Mouse (Mus musculus): ENCODE results near the gene Traf2.

Gene Traf2

DNA sequence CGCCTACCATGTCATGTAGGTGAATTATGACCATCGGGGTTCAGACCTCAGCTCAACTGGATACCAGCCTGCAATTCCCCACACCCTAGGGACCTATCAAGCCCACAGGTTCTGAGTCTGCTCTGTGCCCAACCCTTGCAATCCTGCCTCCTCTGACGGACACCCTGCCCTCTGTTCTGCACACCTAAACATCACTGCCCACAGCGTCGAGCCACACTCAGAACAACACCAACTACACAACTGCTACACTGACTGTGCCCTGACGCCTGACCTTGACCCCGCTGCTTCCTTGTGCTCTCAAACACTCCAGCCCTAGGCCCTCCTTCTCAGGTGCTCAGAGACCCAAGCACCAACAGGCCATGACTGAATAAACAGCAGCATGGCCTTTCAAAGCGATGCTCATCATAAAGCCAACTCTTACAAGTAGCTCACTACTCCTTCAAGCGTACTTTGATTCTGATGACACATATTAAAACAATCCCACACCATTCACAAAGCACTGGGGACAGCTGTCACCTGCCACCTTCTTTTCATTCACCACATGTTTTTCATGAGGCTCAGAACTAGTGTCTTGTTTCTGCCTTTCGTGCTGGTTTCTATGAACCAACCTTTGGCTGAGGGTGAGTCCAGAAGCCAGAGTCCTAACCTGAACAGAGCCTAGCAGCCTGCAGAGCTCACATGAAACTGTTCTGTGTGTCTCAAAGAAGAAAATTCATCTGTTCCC lies 4.9 kb downstream of the Traf2 start:
- peak in 1 of 2 experiments; percentile 59 for DNase-seq

DNA sequence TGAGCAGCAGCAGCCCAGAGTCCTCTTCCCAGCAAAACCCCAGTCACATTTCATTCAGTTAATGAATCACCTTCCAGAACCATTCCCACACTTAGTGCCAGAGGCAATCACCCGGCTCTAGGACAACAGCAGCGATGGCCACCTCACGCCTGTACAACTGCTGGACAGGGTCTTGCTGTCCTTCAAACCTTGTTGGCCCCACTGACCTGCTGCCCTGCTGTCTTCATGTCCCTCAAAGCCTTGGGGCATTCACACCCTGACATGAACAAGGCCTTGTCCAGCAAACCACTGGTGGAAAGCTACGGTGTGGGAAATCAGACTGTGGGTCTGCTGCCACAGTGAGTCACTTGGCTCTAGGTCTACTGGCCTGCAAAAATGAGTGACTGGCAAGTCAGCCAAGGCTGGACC lies 6.2 kb downstream of the Traf2 start:
- peak; percentile 34 to 71 for DNase-seq

DNA sequence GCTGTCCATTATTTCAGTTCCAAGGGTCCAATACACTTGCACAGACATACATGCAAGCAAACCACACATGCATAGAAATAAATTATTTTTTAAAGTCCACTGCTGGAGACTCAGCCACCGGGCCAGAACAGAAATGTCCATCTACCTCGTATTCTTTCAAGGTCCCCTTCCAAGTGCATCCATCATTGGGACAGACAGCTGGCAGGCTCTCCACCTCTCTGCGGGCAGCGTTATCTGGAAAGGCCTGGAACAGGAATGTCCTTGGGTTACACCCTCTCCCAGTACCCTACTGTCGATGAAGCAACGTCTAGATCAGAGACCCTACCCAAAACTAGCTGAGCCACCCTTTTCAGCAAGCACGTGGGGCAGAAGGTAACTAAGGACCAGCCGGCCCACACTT lies 10.2 kb downstream of the Traf2 start:
- no peak for DNase-seq

DNA sequence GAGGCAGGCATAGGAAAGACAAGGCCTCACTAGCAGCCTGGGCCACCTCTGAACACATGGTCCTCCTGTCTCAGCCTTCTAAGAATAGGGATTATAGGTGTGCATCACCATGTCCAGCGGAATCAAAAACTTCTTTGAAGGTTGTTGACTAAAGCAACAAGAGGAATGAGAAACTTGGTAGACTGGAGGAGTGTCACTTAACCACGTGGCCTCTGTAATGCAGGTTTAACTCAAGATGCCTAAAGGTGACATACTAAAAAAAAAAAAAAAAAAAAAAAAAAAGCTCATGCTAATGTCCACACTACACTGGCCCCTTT lies 11.9 kb downstream of the Traf2 start:
- no peak for DNase-seq

DNA sequence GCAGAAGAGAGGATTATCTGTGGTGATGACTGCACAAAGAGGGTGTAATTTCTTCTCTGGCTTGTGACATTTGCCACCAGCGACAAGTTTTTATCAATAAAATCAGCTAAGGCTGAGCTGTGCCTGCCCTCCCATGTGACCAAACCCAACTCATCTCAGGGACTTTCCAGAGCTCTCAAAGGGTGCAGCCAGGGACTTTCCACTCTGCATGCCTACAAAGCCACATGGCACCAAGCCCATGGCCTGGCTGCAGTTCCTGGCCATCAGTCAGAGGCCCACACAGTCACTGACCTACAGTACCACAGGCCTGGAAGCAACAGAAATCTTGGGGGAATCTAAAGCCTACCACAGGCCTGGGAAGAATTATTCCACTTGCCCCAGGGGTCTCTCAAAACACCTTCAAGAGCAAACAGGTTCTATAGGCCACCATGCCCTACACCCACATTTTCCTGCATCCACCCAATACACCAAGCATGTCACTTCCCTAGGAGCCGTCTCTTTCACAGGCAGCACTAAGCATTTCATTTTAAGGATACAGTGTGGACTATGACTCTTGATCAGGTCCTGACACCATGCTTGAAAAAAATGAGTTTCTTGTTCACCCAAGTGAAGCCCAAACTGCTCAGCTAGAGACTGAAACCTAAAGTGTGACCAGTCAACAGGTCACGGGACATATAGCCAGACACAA lies 12.4 kb downstream of the Traf2 start:
- peak; percentile 82 to 89 for DNase-seq

DNA sequence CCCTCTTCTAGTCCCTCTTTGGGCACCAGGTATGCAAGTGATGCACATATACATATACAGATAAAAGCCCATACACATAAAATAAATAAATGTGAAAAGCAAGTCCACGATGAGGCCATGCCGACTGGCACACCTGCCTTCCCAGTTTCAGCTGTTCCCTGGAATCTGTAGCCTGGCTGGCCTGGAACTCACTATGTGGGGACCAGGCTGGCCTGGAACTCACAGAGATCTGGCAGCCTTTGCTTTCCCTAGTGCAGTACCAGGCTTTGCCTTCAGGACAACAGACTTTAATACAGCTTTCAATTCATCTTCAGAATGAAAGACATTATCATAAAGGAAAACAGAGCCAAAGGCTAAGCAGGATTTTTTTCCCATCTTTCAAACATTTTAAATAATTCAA lies 13.0 kb downstream of the Traf2 start:
- DNase-seq = no peak

DNA sequence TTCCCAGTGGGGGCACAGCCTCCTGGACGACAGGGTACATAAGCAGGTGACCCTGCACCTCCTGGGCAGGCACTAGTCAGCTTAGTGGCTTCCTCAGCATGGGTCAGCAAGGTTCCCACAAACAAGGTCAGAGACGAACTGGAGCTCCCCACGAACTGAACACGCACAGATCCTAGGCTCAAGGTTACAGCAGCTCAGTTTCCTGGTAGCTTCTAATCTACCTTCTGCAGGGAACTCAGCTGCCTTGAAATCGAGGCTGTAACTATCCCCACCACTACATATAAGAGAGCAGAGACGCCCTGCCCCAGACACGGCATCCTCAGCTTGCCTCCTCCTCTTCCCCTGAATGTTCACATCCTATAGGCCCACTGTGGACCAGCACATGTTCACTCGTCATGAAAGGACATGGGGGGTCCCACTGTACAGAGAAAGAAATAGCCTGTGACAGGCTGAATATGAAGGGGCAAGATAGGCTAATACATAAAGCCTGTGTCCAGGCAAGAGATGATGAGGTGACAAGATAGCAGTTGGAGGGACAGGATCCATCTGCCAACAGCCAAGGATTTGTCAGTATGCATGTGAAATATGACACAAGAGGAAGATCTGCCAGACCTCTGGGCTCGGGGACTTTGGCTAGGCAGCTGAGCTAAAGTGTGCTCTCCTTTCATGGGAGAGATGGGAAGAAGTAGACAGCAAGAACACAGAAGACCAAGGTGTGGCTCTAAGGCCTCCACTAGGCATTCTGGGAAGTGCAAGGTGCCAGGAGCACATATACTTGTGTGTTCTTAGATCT lies 20.0 kb downstream of the Traf2 start:
- no peak for DNase-seq

DNA sequence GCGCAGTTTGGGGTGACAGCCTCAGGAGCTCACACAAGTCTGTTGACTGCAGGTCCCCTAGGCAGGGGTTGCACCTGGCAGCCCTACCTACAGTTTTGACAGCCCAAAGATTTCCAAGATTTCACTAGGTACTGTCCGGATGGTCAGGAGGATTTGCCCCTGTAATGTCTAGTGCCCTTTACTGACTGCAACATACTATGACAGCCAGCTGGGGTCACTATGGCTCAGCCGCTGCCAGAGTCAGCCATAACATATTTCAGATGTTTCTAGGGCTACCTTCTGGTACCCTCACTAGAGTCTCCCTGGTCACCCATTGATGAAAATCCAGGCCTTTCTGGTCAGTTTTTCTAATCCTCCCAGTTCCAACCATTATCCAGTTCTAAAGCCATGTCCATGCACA lies 36.8 kb downstream of the Traf2 start:
- DNase-seq = no peak

DNA sequence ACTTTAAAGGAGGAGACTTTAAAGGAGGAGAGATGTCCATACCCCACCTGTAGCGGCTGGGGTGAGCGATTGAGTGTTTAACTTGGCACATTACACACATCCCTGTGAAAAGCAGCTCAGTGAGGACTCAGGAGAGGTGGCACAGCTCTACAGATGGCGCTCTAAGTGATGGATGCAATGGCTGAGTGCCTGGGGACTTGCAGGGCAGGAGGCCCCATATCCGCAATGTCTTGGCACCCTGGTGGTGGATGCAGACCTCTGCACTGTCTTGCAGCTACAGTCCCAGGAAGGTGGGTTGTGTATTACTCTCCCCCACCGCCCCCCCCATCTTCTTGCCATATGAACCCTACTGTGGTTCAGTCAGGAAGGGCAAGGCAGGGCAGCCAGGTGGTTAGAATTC lies 39.8 kb downstream of the Traf2 start:
- peak; percentile 38 to 66 for DNase-seq

DNA sequence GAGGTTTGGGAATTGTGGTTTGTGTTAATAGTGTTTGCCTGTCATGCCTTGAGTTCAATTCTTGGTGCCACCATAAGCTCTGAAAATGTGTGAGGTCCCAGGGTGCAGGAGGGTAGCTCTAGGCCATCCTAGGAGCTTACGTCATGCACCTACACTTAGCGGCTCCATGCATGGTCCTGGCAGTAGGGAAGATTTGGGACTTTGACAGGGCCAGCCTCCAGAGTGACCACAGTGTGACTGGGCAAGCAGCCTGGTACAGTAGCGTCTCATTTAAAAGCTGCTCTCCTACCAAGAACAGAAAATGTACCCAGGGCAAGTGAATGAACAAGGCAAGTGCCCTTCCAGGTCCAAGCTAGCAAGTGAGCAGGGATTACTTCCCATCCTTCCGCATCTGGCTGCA lies 40.9 kb downstream of the Traf2 start:
- DNase-seq = no peak

DNA sequence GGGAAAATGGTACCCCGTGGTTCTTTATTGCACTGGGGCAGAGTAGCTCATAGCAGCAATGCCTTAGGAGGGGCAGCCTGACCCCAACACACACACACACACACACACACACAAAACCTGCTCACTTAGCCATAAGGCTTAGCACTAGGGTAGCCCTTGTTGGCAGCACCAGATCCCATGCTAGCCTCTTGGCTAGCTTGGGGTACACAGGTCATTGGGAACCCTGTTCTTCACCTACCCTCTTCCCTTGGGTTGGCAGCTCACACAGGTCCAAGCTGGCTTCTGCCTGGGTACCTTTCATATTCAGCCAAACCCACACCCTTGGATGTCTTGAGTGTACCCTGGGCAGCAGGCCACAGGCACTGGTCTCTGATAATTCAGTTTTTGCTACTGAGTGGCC lies 41.7 kb downstream of the Traf2 start:
- DNase-seq = no peak

DNA sequence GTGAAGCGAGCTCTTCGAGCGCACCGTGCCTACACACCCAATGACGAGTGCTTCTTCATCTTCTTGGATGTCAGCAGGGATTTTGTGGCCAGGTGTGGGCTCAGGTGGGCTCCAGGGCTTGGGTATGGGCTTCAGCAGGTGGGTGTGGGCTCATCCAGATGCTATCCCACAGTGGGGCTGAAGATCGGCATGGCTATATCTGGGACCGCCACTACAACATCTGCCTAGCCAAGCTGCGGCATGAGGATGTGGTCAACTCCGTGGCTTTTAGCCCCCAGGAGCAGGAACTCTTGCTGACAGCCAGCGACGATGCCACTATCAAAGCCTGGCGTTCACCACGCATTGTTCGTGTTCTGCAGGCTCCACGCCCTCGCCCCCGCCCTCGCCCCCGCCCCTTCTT lies 42.2 kb downstream of the Traf2 start:
- no peak for DNase-seq

DNA sequence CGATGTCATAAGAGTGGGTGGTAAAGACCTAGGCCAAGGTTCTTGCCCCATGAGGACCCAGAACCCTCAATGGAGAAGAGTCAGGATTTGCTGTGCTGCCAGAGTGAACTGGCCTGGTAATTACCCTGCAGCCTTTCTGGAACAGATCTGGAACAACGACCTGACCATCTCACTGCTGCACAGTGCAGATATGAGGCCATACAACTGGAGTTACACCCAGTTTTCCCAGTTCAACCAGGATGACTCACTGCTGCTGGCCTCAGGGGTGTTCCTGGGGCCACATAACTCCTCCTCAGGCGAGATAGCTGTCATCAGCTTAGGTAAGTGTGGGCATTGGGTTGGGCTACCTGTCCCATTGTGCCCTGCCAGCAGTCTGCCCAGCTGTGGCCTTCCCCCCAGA lies 44.0 kb downstream of the Traf2 start:
- DNase-seq = no peak

DNA sequence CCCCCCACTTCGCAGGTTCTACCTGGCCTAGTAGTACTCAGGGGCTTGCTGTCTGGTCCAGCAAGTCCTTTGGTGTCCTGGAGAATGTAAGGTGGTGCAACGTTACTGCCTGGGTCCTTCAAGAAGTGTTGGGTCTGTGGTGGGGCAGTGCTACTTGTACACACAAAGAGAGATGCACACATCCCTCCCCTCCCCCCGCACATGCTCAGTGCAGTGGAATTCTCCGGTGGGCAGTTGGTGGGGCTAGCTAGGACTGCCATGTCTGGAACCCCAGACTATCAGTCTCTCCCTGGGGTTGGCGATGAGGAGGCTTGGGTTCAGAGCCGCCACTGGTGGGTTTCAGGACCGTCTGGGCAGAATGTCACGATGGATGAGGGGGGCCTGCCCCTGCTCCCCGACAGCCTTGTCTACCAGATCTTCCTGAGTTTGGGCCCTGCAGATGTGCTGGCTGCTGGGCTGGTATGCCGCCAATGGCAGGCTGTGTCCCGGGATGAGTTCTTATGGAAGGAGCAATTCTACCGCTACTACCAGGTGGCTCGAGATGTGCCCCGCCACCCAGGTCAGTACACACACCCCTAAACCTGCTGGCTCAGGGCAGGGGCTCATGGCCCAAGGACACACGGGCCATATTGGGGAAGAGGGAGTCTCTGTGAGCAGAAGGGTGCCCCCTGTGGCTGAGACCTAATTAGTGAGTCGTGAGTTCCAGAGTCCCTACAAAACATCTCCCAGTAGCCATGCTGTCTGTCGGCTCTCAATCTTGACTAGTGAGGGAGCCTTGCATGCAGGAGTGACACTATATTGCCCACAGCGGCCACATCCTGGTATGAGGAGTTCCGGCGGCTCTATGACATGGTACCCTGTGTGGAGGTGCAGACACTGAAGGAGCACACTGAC lies 44.9 kb downstream of the Traf2 start, which contains the start of gene C8g:
TSS of gene C8g (minus strand) at position 127 of the 894 bp plus-strand sequence.
- DNase-seq = peak in 1 of 2 experiments; percentile 14

DNA sequence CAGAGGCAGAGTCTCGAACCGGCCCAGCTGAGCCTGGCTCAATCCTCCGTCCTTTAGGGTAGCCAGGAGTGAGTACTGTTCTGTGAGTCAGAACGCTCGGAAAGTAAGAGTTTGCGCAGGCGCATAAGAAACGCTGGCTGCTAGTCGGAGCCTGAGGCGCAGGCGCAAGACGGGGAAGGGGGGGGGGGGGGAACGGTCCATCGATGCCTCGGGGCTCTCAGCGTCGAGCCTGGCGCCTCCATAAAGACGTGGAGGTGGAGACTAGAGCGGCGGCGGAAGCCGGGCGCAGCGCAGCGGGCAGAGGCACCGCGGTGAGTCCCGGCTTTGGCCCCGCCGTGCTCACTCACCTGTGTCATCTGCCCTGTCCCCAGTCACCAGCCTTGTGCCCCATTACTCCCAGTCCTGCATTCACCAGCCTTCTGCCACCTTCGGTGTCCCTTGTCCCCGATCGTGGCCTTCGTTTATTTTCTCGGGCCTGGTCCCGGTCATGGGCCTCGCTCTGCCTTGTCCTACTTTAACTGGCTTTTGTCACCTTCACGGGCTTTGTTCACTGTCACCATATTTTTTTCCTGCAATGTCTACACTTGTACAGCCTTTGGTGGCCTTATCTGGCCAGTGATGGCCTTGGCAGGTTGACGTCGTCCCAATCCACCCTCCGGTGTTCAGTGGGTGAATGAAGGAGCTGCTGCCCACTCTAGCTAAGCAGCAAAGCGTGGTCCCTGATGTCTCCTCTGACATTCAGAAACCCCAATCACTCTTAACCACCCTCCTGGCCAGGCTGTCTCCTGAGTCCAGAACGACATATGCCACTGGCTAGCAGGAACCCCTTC lies 45.9 kb downstream of the Traf2 start, which contains the start of gene Fbxw5:
TSS of gene Fbxw5 (plus strand) at position 175 of the 830 bp plus-strand sequence.
- peak; percentile 94 to 96 for DNase-seq

DNA sequence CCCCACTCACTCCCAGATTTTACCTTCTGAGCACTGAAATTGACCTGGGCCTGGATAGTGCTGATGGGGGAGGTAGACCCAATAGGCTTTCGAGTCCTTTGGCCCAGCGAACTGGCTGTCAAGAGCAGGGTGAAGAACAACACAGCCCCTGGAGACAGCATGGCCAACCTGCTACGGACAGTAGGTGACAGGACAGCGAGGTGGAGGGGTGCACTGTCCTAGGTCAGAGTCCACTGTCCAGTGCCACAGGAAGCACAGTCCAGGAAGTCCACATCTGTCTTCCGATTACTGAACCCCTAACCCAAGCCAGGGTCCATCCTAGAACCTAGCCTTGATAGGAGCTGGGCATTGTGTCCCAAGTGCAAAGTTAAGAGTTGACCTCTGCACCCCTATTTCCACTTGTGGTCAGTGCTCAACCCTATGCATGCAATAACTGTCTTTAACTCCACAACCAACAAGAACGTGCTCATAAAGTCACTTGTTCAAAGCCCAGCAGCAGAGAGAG lies 46.6 kb downstream of the Traf2 start:
- DNase-seq = peak; percentile 8 to 63

DNA sequence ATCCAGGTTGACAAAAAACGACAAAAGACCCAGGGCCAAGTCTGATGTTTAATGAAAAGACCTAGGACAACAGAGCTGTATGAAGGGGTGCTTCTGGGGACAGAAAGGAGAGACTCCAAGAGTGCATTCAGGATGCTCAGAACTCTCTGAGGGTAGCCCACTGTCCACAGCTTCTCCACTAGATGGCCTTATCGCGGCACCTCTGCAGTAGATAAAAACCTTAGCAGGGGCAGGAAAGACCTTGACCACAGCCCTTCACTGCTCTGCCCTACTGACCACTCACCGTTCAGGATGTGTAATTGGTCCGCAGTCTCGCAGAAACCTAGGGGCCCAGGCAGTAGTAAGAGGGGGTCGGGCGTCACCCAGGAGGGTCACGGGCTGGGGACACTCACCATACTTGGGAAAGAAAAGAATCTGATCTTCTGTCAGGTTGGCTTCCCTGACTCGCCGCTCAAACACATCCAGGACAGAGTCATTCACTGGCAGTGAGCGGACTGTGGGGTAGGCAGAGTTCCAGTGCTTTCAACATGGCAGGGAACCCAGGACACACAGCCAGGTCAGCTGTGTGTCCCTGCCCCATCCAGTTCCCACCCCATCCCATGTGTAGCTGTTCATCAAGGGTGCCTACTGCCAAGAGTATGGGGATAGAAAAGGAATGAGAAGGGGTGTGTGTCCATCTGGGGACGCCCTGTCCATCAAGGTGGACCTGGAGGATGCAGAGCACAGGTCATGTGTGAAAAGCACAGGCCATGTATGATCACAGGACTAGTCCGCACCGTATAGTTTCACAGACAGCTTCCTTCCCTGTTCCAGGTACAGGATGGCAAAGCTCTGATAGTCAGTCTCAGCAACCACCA lies 47.9 kb downstream of the Traf2 start:
- no peak for DNase-seq

DNA sequence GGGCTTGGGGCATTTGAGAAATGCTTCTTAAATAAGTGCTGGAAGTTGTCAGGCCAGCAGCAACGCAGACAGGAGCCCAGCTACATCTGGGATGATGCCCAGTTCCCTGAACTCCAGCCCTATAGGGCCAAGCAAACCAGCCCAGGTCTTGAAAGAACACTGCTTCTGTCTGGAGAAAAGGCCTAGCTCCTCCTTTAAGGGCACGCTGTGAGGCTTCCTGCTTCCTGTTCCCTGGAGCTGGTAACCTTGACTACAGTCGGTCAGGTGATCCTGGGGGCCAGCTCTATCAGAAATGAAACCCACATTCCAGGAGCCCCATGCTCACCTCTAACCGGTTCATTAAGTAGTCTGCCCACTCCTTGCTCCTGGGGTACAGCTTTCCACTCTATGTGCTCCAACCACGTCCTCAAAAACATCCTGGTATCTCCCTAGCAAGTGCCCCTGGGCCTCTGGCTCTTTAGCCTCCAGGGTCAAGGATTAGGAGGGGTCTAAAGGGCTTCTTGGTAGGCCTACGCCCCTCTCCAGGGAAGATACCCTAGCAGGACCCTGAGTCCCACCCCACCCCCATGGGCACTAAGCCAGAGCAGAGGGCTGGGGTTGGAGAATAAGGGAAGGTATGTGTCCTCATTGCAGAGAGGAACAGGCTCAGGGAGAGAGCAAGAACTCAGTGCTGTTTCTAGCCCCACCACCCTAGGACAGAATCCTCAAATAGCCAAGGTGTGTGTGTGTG lies 48.7 kb downstream of the Traf2 start:
- no peak for DNase-seq

DNA sequence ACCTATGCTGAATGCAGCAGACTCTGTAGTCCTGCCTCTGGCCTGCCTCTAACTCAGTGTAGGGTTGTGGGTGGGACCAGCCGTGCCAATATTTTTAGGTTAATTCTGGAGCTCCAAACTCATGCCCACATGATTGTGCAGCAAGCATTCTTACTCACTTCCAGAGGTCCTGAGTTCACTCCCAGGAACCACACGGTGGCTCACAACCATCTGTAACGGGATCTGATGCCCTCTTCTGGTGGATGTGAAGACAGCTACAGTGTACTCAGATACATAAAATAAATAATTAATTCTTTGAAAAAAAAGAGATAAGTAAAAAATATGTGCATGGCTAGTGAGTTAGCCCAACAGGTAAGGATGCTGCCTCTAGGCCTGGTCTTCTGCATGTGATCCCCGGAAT lies 50.3 kb downstream of the Traf2 start:
- DNase-seq = peak in 1 of 2 experiments; percentile 28

DNA sequence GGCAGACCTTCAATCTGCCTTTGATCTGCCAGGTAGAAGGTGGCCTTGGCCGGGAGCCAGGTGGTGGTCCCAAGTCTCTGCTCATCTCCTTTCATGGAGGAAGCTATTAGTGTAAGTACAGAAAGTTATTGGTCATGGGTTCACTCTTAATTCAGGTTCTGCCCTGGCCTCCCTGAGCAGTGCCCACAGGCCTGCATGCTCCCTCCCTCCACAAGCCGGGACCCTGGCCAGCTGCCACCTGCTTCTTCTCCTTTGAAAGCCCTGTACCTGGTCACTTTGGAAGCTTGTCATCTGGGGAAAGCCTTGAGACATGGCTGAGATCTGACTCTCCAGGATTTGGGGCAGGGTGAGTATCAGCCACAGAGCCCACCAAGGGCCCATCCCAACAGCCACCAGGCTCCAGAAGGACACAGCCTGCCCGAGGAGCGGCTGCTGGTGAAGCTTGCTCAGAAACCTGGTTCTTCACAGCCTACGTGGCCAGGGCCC lies 53.2 kb downstream of the Traf2 start, which contains the start of gene Lcn12:
TSS of gene Lcn12 (minus strand) at position 436 of the 486 bp plus-strand sequence.
- peak; percentile 47 to 66 for DNase-seq
